Mouse (Mus musculus): ENCODE measurements around the gene Ankle2.

The Ankle2 gene

GRCm38 (mm10) chr5:110230780-110231461, at the start of gene Ankle2:
Gene Ankle2 (plus strand): TSS chr5:110231004.
- DNase-seq (ENCODE audit: low read depth, low spot score), result peak; percentile 88

GRCm38 (mm10) chr5:110181716-110182115, 49.1 kb upstream of the Ankle2 start:
- peak; percentile 52 for DNase-seq (ENCODE audit: low read depth, low spot score)

- peak; percentile 32 for DNase-seq (ENCODE audit: low read depth, low spot score)
These were observed 27.5 kb upstream of the Ankle2 start for GRCm38 (mm10) chr5:110203164-110203895.

- DNase-seq (ENCODE audit: low read depth, low spot score), result peak; percentile 30
These were observed 26.0 kb upstream of the Ankle2 start for GRCm38 (mm10) chr5:110204777-110205176.

GRCm38 (mm10) chr5:110211312-110211711, 19.5 kb upstream of the Ankle2 start:
- DNase-seq (ENCODE audit: low read depth, low spot score), result no peak

- no peak for DNase-seq (ENCODE audit: low read depth, low spot score)
These were observed 14.0 kb upstream of the Ankle2 start for GRCm38 (mm10) chr5:110216780-110217179.

- peak; percentile 49 for DNase-seq (ENCODE audit: low read depth, low spot score)
These were observed 10.5 kb upstream of the Ankle2 start for GRCm38 (mm10) chr5:110220331-110220730.

GRCm38 (mm10) chr5:110222757-110223156, 8.0 kb upstream of the Ankle2 start:
- no peak for DNase-seq (ENCODE audit: low read depth, low spot score)

- DNase-seq (ENCODE audit: low read depth, low spot score), result no peak
These were observed 5.7 kb upstream of the Ankle2 start for GRCm38 (mm10) chr5:110225056-110225455.

GRCm38 (mm10) chr5:110227336-110227883, 3.4 kb upstream of the Ankle2 start:
- DNase-seq (ENCODE audit: low read depth, low spot score), result no peak

- DNase-seq (ENCODE audit: low read depth, low spot score), result no peak
These were observed 414 bp upstream of the Ankle2 start for GRCm38 (mm10) chr5:110230401-110230779.

- peak; percentile 49 for DNase-seq (ENCODE audit: low read depth, low spot score)
These were observed 834 bp downstream of the Ankle2 start for GRCm38 (mm10) chr5:110231638-110232037.

- no peak for DNase-seq (ENCODE audit: low read depth, low spot score)
These were observed 1.5 kb downstream of the Ankle2 start for GRCm38 (mm10) chr5:110232346-110232745.

GRCm38 (mm10) chr5:110244091-110244490, 13.3 kb downstream of the Ankle2 start:
- DNase-seq (ENCODE audit: low read depth, low spot score), result peak; percentile 56

- peak; percentile 42 for DNase-seq (ENCODE audit: low read depth, low spot score)
These were observed 36.1 kb downstream of the Ankle2 start for GRCm38 (mm10) chr5:110266941-110267340.

- peak; percentile 86 for DNase-seq (ENCODE audit: low read depth, low spot score)
These were observed 38.6 kb downstream of the Ankle2 start, which contains the start of gene Pgam5 for GRCm38 (mm10) chr5:110269141-110270101. Gene Pgam5 (minus strand): TSS chr5:110269913.

- no peak for DNase-seq (ENCODE audit: low read depth, low spot score)
These were observed 39.4 kb downstream of the Ankle2 start for GRCm38 (mm10) chr5:110270242-110270641.

- DNase-seq (ENCODE audit: low read depth, low spot score), result no peak
These were observed 43.3 kb downstream of the Ankle2 start for GRCm38 (mm10) chr5:110274147-110274546.

- DNase-seq (ENCODE audit: low read depth, low spot score), result no peak
These were observed 44.0 kb downstream of the Ankle2 start for GRCm38 (mm10) chr5:110274846-110275245.

GRCm38 (mm10) chr5:110276391-110276790, 45.6 kb downstream of the Ankle2 start:
- DNase-seq (ENCODE audit: low read depth, low spot score), result no peak

GRCm38 (mm10) chr5:110276910-110277309, 46.1 kb downstream of the Ankle2 start:
- no peak for DNase-seq (ENCODE audit: low read depth, low spot score)

All from 3T3-L1 (cell line).